Mouse (Mus musculus): ENCODE measurements around the gene Gfi1. TPM values are rescaled to one million over a fixed set of nuclear protein-coding genes. Genes with fewer than 3 reads are reported as not detected.

Gene Gfi1
- polyA plus RNA-seq, 1 experiment from 2014 or later = 0.19 TPM

Other genes starting within 250 kb of the Gfi1 start
- gene Gm42669, start 218.4 kb downstream of the Gfi1 start, polyA plus RNA-seq (2018) = 0.06 TPM in 1 of 3 replicates, not detected in the others
- gene 1700028K03Rik, start 191.3 kb downstream of the Gfi1 start, polyA plus RNA-seq (2018) = not detected in 3 replicates
- gene Rpap2, start 128.7 kb downstream of the Gfi1 start, polyA plus RNA-seq (2018) = 13.0 to 15.4 TPM (median 15.3 TPM) in 3 replicates
- gene Glmn, start 128.1 kb downstream of the Gfi1 start, polyA plus RNA-seq (2018) = 7.9 to 11.8 TPM (median 9.1 TPM) in 3 replicates
- gene Ube2d2b, start 104.1 kb upstream of the Gfi1 start, polyA plus RNA-seq (2018) = not detected in 3 replicates
- gene Evi5, start 149.1 kb upstream of the Gfi1 start, polyA plus RNA-seq (2018) = 16.3 to 20.2 TPM (median 19.8 TPM) in 3 replicates
- gene Rpl5, start 174.5 kb upstream of the Gfi1 start, polyA plus RNA-seq (2018) = 176 to 189 TPM (median 181 TPM) in 3 replicates

Measured in macrophage (primary cell).